Mouse (Mus musculus): ENCODE measurements around the gene Foxl1. TPM values are rescaled to one million over a fixed set of nuclear protein-coding genes. Genes with fewer than 3 reads are reported as not detected.

Foxl1 gene
- total and polyA plus RNA-seq, 3 experiments: 0.07 to 0.12 TPM; not detected in 1

GRCm38 (mm10) chr8:121085011-121085410, 42.7 kb upstream of the Foxl1 start:
- no peak overlapping the region for H3K27ac ChIP-seq (ENCODE audit: control insufficient read depth, low read depth, low read length)
- H3K27me3 ChIP-seq (ENCODE audit: control insufficient read depth in 1 of 2, insufficient read depth in 2 of 2, low read length in 2 of 2): no peaks in the 10 kb centered on the region
- no peaks in the 10 kb centered on the region for H3K9me3 ChIP-seq (replicated peaks; ENCODE audit: insufficient read depth, low read length)
- no peak overlapping the region for H3K4me3 ChIP-seq (ENCODE audit: control insufficient read depth in 1 of 2, insufficient read depth in 1 of 2, low read depth in 2 of 2, low read length in 2 of 2)
- H3K36me3 ChIP-seq (ENCODE audit: control insufficient read depth in 1 of 2, insufficient read depth in 2 of 2, low read length in 2 of 2): no peaks in the 10 kb centered on the region
- DNase-seq (ENCODE audit: low read depth, low spot score): no peak
- TF ChIP-seq SIN3A (IDR thresholded peaks at IDR 0.05; ENCODE audit: low read length) (no peak), GATA1 (IDR thresholded peaks at IDR 0.05; ENCODE audit: low read depth, low read length) (no peak), CTCF (IDR thresholded peaks at IDR 0.05 in 2 of 3, conservative IDR thresholded peaks at IDR 0.05 in 1 of 3; ENCODE audit: control insufficient read depth in 1 of 3, insufficient read depth in 1 of 3, low read depth in 2 of 3, low read length in 3 of 3, poor library complexity in 1 of 3, severe bottlenecking in 1 of 3) (no peak), ZC3H11A (IDR thresholded peaks at IDR 0.05; ENCODE audit: low read depth, low read length) (no peak)
- no peak overlapping the region for H3K9ac ChIP-seq (ENCODE audit: control insufficient read depth, low read depth, low read length, poor library complexity, severe bottlenecking)
- H3K4me1 ChIP-seq (ENCODE audit: control insufficient read depth in 1 of 2, insufficient read depth in 2 of 2, low read length in 2 of 2): no peaks in the 10 kb centered on the region
- no peaks in the 10 kb centered on the region for H3K79me2 ChIP-seq (ENCODE audit: control insufficient read depth, insufficient read depth, low read length, poor library complexity)

- H3K27me3 ChIP-seq (ENCODE audit: control insufficient read depth in 1 of 2, insufficient read depth in 2 of 2, low read length in 2 of 2): no peaks in the 10 kb centered on the region
- no peaks in the 10 kb centered on the region for H3K4me1 ChIP-seq (ENCODE audit: control insufficient read depth in 1 of 2, insufficient read depth in 2 of 2, low read length in 2 of 2)
- DNase-seq (ENCODE audit: low read depth, low spot score): no peak
- no peak overlapping the region for H3K27ac ChIP-seq (ENCODE audit: control insufficient read depth, low read depth, low read length)
- no peaks in the 10 kb centered on the region for H3K9me3 ChIP-seq (replicated peaks; ENCODE audit: insufficient read depth, low read length)
- TF ChIP-seq MAZ (IDR thresholded peaks at IDR 0.05; ENCODE audit: low read depth, low read length): no peak
- no peak for TF ChIP-seq POLR2AphosphoS5 (IDR thresholded peaks at IDR 0.05; ENCODE audit: borderline replicate concordance, low read depth, low read length)
- no peak for TF ChIP-seq ETS1 (IDR thresholded peaks at IDR 0.05; ENCODE audit: low read depth, low read length)
- TF ChIP-seq KAT2A (conservative IDR thresholded peaks at IDR 0.05; ENCODE audit: low read depth, low read length): no peak
- no peak for TF ChIP-seq CTCF (IDR thresholded peaks at IDR 0.05 in 2 of 3, conservative IDR thresholded peaks at IDR 0.05 in 1 of 3; ENCODE audit: control insufficient read depth in 1 of 3, insufficient read depth in 1 of 3, low read depth in 2 of 3, low read length in 3 of 3, poor library complexity in 1 of 3, severe bottlenecking in 1 of 3)
- TF ChIP-seq CHD2 (IDR thresholded peaks at IDR 0.05; ENCODE audit: low read length): no peak
- no peak overlapping the region for H3K4me3 ChIP-seq (ENCODE audit: control insufficient read depth in 1 of 2, insufficient read depth in 1 of 2, low read depth in 2 of 2, low read length in 2 of 2)
- no peaks in the 10 kb centered on the region for H3K36me3 ChIP-seq (ENCODE audit: control insufficient read depth in 1 of 2, insufficient read depth in 2 of 2, low read length in 2 of 2)
- no peak overlapping the region for H3K9ac ChIP-seq (ENCODE audit: control insufficient read depth, low read depth, low read length, poor library complexity, severe bottlenecking)
- H3K79me2 ChIP-seq (ENCODE audit: control insufficient read depth, insufficient read depth, low read length, poor library complexity): no peaks in the 10 kb centered on the region
Observed at GRCm38 (mm10) chr8:121085561-121085960, 42.2 kb upstream of the Foxl1 start.

- H3K79me2 ChIP-seq (ENCODE audit: control insufficient read depth, insufficient read depth, low read length, poor library complexity): no peaks in the 10 kb centered on the region
- H3K27me3 ChIP-seq (ENCODE audit: control insufficient read depth in 1 of 2, insufficient read depth in 2 of 2, low read length in 2 of 2): no peaks in the 10 kb centered on the region
- no peaks in the 10 kb centered on the region for H3K36me3 ChIP-seq (ENCODE audit: control insufficient read depth in 1 of 2, insufficient read depth in 2 of 2, low read length in 2 of 2)
- no peak overlapping the region for H3K9ac ChIP-seq (ENCODE audit: control insufficient read depth, low read depth, low read length, poor library complexity, severe bottlenecking)
- no peaks in the 10 kb centered on the region for H3K4me1 ChIP-seq (ENCODE audit: control insufficient read depth in 1 of 2, insufficient read depth in 2 of 2, low read length in 2 of 2)
- no peak overlapping the region for H3K27ac ChIP-seq (ENCODE audit: control insufficient read depth, low read depth, low read length)
- no peak for DNase-seq (ENCODE audit: low read depth, low spot score)
- H3K4me3 ChIP-seq (ENCODE audit: control insufficient read depth in 1 of 2, insufficient read depth in 1 of 2, low read depth in 2 of 2, low read length in 2 of 2): no peak overlapping the region
- H3K9me3 ChIP-seq (replicated peaks; ENCODE audit: insufficient read depth, low read length): no peaks in the 10 kb centered on the region
- TF ChIP-seq CHD1 (IDR thresholded peaks at IDR 0.05; ENCODE audit: low read depth, low read length) (no peak), JUND (IDR thresholded peaks at IDR 0.05; ENCODE audit: low read depth, low read length) (no peak), HCFC1 (IDR thresholded peaks at IDR 0.05; ENCODE audit: low read depth, low read length) (no peak), MXI1 (IDR thresholded peaks at IDR 0.05; ENCODE audit: low read depth, low read length) (no peak), UBTF (IDR thresholded peaks at IDR 0.05; ENCODE audit: borderline replicate concordance, insufficient read depth, low read depth, low read length) (no peak), POLR2AphosphoS2 (IDR thresholded peaks at IDR 0.05; ENCODE audit: low read length) (no peak), BHLHE40 (IDR thresholded peaks at IDR 0.05; ENCODE audit: borderline replicate concordance, low read depth, low read length) (no peak), NRF1 (IDR thresholded peaks at IDR 0.05; ENCODE audit: insufficient read depth, low read depth, low read length, poor library complexity, severe bottlenecking) (no peak)
Observed at GRCm38 (mm10) chr8:121086004-121086900, 41.5 kb upstream of the Foxl1 start.

All from MEL (cell line).